Mouse (Mus musculus): ENCODE data around the gene Tpd52l2.

GRCm38 (mm10) chr2:181511231-181511630, 14.3 kb downstream of the Tpd52l2 start:
- TF ChIP-seq CTCF (conservative IDR thresholded peaks at IDR 0.05; ENCODE audit: insufficient read depth, insufficient read length, low read depth, low read length) (no peak), POLR2A (IDR thresholded peaks at IDR 0.05; ENCODE audit: low read depth, low read length) (no peak)

All from kidney, adult 2 months (tissue).